11 mouse cellular contexts compared by ENCODE assay signal in the genomic region with DNA sequence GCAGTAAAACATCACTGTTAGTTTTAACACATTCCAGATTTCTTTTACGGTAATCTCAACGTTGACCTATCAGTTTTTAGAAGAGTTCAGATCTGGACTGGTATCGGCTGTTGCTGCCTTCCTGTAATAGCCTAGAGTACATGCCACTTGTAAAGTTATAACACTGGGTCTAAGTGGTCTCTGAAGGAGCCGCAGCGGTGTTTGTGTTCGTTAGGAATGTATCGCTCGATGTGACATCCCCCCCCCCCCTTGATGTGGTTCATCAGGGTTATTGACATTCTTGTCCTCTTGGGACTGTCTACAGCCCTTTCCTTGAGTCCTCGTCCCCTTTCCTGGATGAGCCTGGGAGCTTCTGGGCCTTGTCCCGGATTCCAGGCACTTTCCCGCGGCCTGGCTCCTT. TPM values are rescaled to one million over a fixed set of nuclear protein-coding genes. Genes with fewer than 3 reads are reported as not detected.
DNase-seq lines count a peak whose midpoint lies in the region; ATAC-seq and TF ChIP-seq lines count a peak whose summit lies in the region.
"Had no signal": no experiment of that assay in that cellular context is flagged by ENCODE, and none has a peak within 500 bp of the region (broad histone marks: within the 10 kb centered on the region; RNA-seq: fewer than 3 reads in every experiment).

No protein-coding gene starts in this region.

- H3K4me3 ChIP-seq in kidney, embryonic 16.5 days (ENCODE audit: low read length) = peak overlapping the region; percentile 94
- H3K4me3 ChIP-seq in embryonic facial prominence, embryonic 15.5 days (replicated peaks) = peak overlapping the region; percentile 98
- H3K4me3 ChIP-seq in intestine, embryonic 14.5 days (ENCODE audit: low read depth, low read length) = peak overlapping the region; percentile 70
- H3K4me3 ChIP-seq in midbrain, postnatal 0 days (ENCODE audit: low read depth, low read length) = peak overlapping the region; percentile 96

- H3K36me3 ChIP-seq in kidney, embryonic 16.5 days (ENCODE audit: insufficient read depth, low read length) = no peaks in the 10 kb centered on the region
- no peaks in the 10 kb centered on the region for H3K36me3 ChIP-seq in embryonic facial prominence, embryonic 15.5 days
- no peaks in the 10 kb centered on the region for H3K36me3 ChIP-seq in intestine, embryonic 14.5 days (ENCODE audit: control insufficient read depth, insufficient read depth, low read length)
- no peaks in the 10 kb centered on the region for H3K36me3 ChIP-seq in midbrain, postnatal 0 days (ENCODE audit: insufficient read depth, low read length)
- H3K36me3 ChIP-seq: liver, embryonic 15.5 days had no signal

- peak overlapping the region; percentile 85 for H3K9ac ChIP-seq in kidney, embryonic 16.5 days (replicated peaks; ENCODE audit: low read length)
- 0 out of 2 replicates have a peak overlapping the region, but pooled peaks have one; percentile 78 for H3K9ac ChIP-seq in embryonic facial prominence, embryonic 15.5 days
- no peak overlapping the region for H3K9ac ChIP-seq in intestine, embryonic 14.5 days (ENCODE audit: low read length)
- no peak overlapping the region for H3K9ac ChIP-seq in midbrain, postnatal 0 days (replicated peaks; ENCODE audit: low read length, poor library complexity, severe bottlenecking)
- H3K9ac ChIP-seq: liver, embryonic 15.5 days had no signal

- TF ChIP-seq CTCF in midbrain, postnatal 0 days (IDR thresholded peaks at IDR 0.05) = no peak

- H3K4me1 ChIP-seq in kidney, embryonic 16.5 days (ENCODE audit: insufficient read depth, low read length) = peaks cover 48% of the 10 kb centered on the region
- peaks cover 44% of the 10 kb centered on the region for H3K4me1 ChIP-seq in embryonic facial prominence, embryonic 15.5 days
- H3K4me1 ChIP-seq in intestine, embryonic 14.5 days (replicated peaks; ENCODE audit: control insufficient read depth, insufficient read depth, low read length) = peaks cover 37% of the 10 kb centered on the region
- no peaks in the 10 kb centered on the region; the same call in 1 of the 2 replicates for H3K4me1 ChIP-seq in midbrain, postnatal 0 days (ENCODE audit: insufficient read depth, low read length)

- no peak for ATAC-seq in kidney, embryonic 16.5 days (ENCODE audit: low FRiP score, low TSS enrichment)
- ATAC-seq in embryonic facial prominence, embryonic 15.5 days (ENCODE audit: insufficient number of reproducible peaks, low FRiP score, low TSS enrichment, low read depth) = no peak
- no peak for ATAC-seq in intestine, embryonic 14.5 days (replicated peaks; ENCODE audit: low FRiP score, low TSS enrichment, low read depth)
- ATAC-seq in midbrain, postnatal 0 days (ENCODE audit: low FRiP score) = no peak
- no peak for ATAC-seq in CD4-positive, CD25-positive, alpha-beta regulatory T cell, adult 4 months

- H3K4me2 ChIP-seq in kidney, embryonic 16.5 days (replicated peaks; ENCODE audit: low read depth, low read length) = peak overlapping the region; percentile 90
- peak overlapping the region; percentile 94 for H3K4me2 ChIP-seq in embryonic facial prominence, embryonic 15.5 days (replicated peaks)
- H3K4me2 ChIP-seq in intestine, embryonic 14.5 days (ENCODE audit: low read length) = peak overlapping the region; percentile 90
- peak overlapping the region; percentile 98 for H3K4me2 ChIP-seq in midbrain, postnatal 0 days (ENCODE audit: low read depth, low read length, poor library complexity, severe bottlenecking)

- DNase-seq in kidney, postnatal 36 days = no peak
- DNase-seq in intestine, embryonic 14.5 days (ENCODE audit: low spot score) = no peak
- DNase-seq in midbrain, postnatal 0 days (ENCODE audit: low spot score) = no peak
- no peak for DNase-seq in layer of hippocampus, adult 9-10 months (ENCODE audit: low spot score)
- DNase-seq in spleen, postnatal 14 days (ENCODE audit: low spot score in 2 of 2) = no peak
- DNase-seq: adrenal gland, postnatal 10 days had no signal

- H3K9me3 ChIP-seq in kidney, embryonic 16.5 days (ENCODE audit: low read length) = no peaks in the 10 kb centered on the region
- H3K9me3 ChIP-seq in embryonic facial prominence, embryonic 15.5 days (replicated peaks) = no peaks in the 10 kb centered on the region
- no peaks in the 10 kb centered on the region for H3K9me3 ChIP-seq in intestine, embryonic 14.5 days (ENCODE audit: control insufficient read depth, low read length)
- H3K9me3 ChIP-seq in midbrain, postnatal 0 days (ENCODE audit: low read length) = no peaks in the 10 kb centered on the region
- H3K9me3 ChIP-seq: liver, embryonic 15.5 days had no signal

- H3K27me3 ChIP-seq in kidney, embryonic 16.5 days (ENCODE audit: insufficient read depth, low read length) = 0 out of 2 replicates have a peak, but pooled peaks cover 2% of the 10 kb centered on the region
- H3K27me3 ChIP-seq in embryonic facial prominence, embryonic 15.5 days = no peaks in the 10 kb centered on the region
- H3K27me3 ChIP-seq in intestine, embryonic 14.5 days (replicated peaks; ENCODE audit: control insufficient read depth, insufficient read depth, low read length) = no peaks in the 10 kb centered on the region
- peaks cover 6% of the 10 kb centered on the region for H3K27me3 ChIP-seq in midbrain, postnatal 0 days (ENCODE audit: insufficient read depth, low read length)

- 20% methylated on average over 12 of the region's 12 CpGs for WGBS in kidney, embryonic 16.5 days
- WGBS in embryonic facial prominence, embryonic 15.5 days = 16% methylated on average over 12 of the region's 12 CpGs
- WGBS in intestine, embryonic 14.5 days = 20% methylated on average over 12 of the region's 12 CpGs
- WGBS in midbrain, postnatal 0 days = 22% methylated on average over 12 of the region's 12 CpGs

- peak overlapping the region; percentile 90 for H3K27ac ChIP-seq in kidney, embryonic 16.5 days (ENCODE audit: low read length)
- 0 out of 2 replicates have a peak overlapping the region, but pooled peaks have one; percentile 28 for H3K27ac ChIP-seq in embryonic facial prominence, embryonic 15.5 days (replicated peaks)
- no peak overlapping the region for H3K27ac ChIP-seq in intestine, embryonic 14.5 days (ENCODE audit: low read depth)
- no peak overlapping the region for H3K27ac ChIP-seq in midbrain, postnatal 0 days (ENCODE audit: low read depth, low read length)
- H3K27ac ChIP-seq: liver, embryonic 15.5 days had no signal

RNA-seq across cellular contexts. Expression of gene Il17rd, which starts 1.7 kb away (rescaled TPM):
- polyA plus RNA-seq in kidney, embryonic 16.5 days (2015; fragmentation: Nextera tagmentation; extraction: Ambion mirVana) = 5.4 and 6.3 TPM in 2 replicates
- polyA plus RNA-seq in embryonic facial prominence, embryonic 15.5 days (2015; fragmentation: Nextera tagmentation; extraction: Ambion mirVana) = 3.9 and 4.4 TPM in 2 replicates
- 2.7 and 3.3 TPM in 2 replicates for polyA plus RNA-seq in intestine, embryonic 14.5 days (2014; fragmentation: Nextera tagmentation; extraction: Ambion mirVana)
- total RNA-seq in midbrain, postnatal 0 days (2014; rRNA removed) = 9.1 TPM in 2 replicates
- 1.2 and 1.5 TPM in 2 replicates for polyA plus RNA-seq in midbrain, postnatal 0 days (2015; fragmentation: Nextera tagmentation; extraction: Ambion mirVana)
- polyA plus RNA-seq in CD4-positive, CD25-positive, alpha-beta regulatory T cell, adult 4 months (2017; shearing (Covaris generic)) = under 1 TPM; 0.20 TPM

RNA-seq across cellular contexts. Expression of gene Hesx1, which starts 46.2 kb away (rescaled TPM):
- polyA plus RNA-seq in kidney, embryonic 16.5 days (2015; fragmentation: Nextera tagmentation; extraction: Ambion mirVana) = 0.65 and 0.90 TPM in 2 replicates
- 0.28 and 0.39 TPM in 2 replicates for polyA plus RNA-seq in embryonic facial prominence, embryonic 15.5 days (2015; fragmentation: Nextera tagmentation; extraction: Ambion mirVana)
- polyA plus RNA-seq in intestine, embryonic 14.5 days (2014; fragmentation: Nextera tagmentation; extraction: Ambion mirVana) = 0.31 and 0.37 TPM in 2 replicates
- 0.88 TPM in 1 of 2 replicates, not detected in the other for total RNA-seq in midbrain, postnatal 0 days (2014; rRNA removed)
- 0.16 and 0.40 TPM in 2 replicates for polyA plus RNA-seq in midbrain, postnatal 0 days (2015; fragmentation: Nextera tagmentation; extraction: Ambion mirVana)
- polyA plus RNA-seq in CD4-positive, CD25-positive, alpha-beta regulatory T cell, adult 4 months (2017; shearing (Covaris generic)) = 1 to 10 TPM in 1 of 2 experiments, not detected in 1; 1.8 TPM
- polyA plus RNA-seq: cortical plate, adult 2 months had no signal

Comparison
In these comparisons a context has a peak if more than half of its experiments do, and no peak if none do; other contexts are left out.
1. H3K27ac ChIP-seq: peak in kidney, embryonic 16.5 days (single experiment) and embryonic facial prominence, embryonic 15.5 days (single experiment); none in intestine, embryonic 14.5 days (single experiment) and midbrain, postnatal 0 days (single experiment).
2. H3K9ac ChIP-seq: peak in kidney, embryonic 16.5 days (single experiment) and embryonic facial prominence, embryonic 15.5 days (single experiment); none in intestine, embryonic 14.5 days (single experiment) and midbrain, postnatal 0 days (single experiment).
3. Peak in every context shown above with its lines, with median percentiles within 50 percentile points of each other: H3K4me2 ChIP-seq and H3K4me3 ChIP-seq.